Mouse (Mus musculus) kidney, adult 18-20 months (tissue): ENCODE measurements around the gene Pip5k1c.
A peak's percentile ranks its signal among the peaks of the same experiment; 100 is the strongest.

Source experiments
- DNase-seq: peaks from one replicate; pipeline ENCODE4 v3.0.0; 2021

Gene Pip5k1c

DNA sequence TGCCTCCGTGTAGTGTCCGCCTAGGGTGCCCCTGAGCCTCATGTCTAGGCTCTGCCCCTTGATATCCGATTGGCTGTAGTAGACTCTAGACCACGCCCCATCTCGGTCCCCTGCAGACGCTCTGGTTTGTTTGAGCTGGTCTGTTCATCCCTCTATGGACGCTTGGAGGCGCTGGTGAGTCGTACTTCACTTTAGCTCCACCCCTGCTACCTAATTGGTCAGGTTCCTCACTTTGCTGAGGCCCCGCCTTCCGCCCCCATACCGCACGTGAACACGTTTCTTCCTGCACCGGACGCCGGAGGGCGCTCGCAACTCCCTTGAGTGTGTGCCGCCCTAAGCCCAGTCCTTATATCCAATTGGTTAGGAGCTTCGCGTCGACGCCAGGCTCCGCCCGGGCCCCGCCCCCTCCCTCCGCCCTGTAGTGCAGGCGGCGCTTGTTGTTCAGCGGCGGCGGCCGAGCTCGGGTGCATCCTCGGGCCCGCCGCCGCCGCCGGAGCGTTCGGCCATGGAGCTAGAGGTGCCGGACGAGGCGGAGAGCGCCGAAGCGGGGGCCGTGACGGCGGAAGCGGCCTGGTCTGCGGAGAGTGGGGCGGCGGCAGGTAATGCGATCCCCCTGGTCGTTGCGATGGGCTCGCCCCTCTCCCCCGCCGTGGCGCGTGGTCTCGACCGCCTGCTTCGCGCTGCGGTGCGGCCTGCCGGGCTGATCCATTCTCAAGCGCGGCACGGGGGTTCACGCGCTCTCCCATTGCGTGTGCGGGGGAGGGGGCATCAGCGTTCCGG is at the start of gene Pip5k1c:
TSS of gene Pip5k1c (plus strand) at position 410 of the 780 bp plus-strand sequence.
- DNase-seq = peak; percentile 100

DNA sequence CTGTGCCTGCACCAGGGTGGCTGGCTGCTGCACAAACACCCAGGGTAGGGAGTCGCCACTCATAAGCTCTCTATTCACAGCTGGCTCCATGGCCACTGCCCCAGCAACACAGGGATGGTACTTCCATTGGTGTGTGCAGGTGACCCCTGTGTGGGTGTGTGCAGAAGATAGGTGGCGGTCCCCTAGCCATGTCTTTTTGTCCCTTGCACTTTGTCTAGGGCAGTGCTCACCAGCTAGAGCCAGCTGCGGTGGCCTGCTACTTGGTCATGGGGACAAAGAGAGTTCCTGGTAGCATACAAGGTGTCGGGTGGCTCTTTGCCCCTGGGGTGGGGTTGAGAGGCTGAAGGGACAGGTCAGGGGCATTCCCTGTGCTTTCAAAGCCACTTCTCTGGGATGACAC is 48.6 kb upstream of the Pip5k1c start:
- no peak for DNase-seq

DNA sequence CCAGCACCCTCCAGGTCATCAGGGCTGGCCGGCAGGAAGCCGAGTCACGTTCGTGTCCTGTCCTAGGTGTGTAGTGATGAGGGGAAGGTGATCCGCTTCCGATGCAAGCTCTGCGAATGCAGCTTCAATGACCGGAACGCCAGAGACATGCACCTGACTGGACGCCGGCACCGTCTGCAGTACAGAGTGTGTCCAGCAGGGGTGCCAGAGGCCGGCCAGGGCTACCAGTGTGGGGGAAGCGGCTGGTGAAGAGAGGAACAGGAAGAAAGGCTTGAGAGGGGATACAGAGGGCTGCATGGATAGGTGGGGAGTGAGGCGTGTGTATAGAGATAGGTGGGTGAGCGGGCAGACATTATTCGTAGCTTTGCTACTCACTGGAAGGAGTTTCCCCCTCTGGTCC is 48.2 kb upstream of the Pip5k1c start:
- peak; percentile 84 for DNase-seq

DNA sequence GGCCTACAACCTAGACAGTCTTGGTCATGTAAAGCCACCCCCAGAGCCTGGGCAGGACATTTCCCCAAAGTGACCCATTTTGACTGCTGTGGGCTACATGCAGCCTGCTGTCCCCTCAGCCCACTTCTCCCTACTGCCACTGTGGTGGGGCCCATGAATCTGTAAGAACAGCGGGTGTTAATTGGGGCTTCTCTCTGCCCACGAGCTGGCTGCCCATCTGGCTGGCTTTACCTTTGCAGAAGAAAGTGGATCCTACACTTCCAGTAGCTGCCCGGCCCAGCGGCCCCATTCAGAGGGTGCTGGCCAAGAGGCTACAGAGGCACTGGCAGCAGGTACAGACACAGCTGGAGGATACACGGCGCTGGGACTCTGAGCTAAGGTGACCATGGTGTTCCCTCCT is 47.6 kb upstream of the Pip5k1c start:
- DNase-seq = no peak

DNA sequence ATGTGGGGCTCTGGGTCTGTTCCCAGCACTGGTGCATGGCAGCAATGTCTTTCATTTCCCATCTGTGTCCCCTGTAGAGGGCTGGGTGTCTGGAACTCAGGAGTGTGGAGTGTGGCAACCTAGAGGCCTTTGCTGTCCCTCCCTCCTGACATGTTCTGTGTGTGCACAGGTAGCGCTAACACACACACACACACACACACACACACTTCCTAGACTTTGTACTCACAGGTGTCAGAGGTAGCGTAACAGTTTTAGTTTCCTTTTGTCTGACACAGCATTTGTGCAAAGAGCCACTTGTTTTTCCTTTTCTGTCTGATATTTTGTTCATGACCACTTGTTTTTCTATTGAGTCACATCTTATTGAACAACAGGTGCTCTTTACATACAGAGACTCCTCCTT is 45.0 kb upstream of the Pip5k1c start:
- DNase-seq = no peak

DNA sequence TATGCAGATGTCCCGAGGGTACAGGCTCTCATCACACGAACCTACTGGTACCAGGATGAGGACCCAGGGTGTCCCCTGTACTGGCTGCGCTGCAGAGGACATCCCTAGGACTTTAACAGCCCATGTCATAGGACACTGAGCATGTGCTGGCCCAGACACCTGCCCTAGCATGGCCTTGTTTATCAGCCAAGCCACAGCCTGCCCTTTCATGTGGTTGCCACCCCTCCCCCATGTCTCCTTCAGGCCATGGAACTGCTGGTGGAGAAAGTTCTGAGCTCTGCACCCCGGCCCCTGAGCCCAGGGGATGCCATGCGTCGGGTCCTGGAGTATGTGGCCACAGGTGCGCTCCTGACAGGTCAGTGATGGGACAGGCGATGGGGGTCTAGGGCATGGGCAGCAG is 43.3 kb upstream of the Pip5k1c start:
- no peak for DNase-seq

DNA sequence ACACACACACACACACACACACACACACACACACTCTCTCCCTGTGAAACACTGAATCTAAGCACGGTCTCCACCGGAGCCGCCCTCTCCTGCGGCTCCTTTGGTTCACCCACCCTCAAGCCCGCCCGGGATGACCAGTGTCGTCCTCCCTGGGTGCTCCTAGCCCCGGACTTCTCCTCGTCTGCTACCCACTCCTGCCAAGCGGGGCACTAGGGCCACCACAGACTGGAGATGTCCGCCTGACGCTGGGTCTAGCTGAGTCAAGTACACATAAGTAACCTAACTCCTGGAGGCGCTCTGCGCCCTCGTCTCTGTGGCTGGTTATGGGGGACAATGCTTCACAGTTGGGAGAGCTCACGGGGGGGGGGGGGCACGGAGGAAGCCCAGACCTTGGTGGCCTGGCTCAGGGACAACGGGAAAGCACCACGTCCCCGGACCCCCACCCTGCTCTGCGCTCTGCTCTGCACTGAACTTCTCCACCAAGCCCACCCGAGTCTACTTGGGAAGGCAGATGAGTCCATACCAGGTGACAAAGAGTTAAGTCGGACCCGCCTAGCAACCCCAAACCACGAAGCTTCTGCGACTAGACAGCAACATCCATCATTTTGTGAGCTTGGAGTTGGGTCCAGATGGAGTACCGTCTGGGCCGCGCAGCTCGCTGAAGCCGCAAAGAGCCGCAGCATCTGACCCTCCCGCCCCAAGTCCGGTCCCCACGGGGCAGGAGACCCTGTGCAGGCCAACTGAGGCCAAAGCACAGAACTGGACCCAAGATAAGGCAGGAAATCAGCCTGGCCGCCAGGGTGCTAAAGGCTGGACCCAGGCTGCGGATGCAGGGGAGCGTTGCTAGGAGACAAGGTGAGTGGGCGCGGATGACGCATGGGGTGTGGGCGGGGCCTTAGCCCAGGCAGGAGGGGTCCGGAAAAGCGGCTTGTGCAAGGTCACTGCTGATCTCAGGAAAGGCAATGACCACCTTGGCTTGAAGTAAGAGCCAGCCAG is 40.0 kb upstream of the Pip5k1c start, which contains the start of gene Matk:
TSS of gene Matk (plus strand) at position 512 of the 996 bp plus-strand sequence.
- DNase-seq = no peak

DNA sequence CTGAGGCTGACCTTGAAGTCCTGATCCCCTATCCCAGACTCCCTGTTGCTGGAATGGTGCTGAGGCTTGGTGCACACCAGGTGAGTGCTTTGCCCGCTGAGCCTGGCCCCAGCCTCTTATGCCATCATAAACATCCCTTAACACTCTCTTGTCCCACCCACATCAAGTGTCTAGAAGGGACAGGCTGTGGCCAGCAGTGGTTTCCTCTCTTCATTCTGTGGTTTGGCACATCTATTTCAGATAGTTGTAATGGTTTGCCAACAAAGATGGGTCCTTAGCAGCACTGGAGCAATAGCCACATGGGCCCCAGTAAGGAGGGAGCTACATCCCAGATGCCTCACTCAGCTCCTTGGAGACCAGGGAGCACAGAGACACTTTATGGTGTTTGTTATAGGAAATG is 37.9 kb upstream of the Pip5k1c start:
- no peak for DNase-seq

DNA sequence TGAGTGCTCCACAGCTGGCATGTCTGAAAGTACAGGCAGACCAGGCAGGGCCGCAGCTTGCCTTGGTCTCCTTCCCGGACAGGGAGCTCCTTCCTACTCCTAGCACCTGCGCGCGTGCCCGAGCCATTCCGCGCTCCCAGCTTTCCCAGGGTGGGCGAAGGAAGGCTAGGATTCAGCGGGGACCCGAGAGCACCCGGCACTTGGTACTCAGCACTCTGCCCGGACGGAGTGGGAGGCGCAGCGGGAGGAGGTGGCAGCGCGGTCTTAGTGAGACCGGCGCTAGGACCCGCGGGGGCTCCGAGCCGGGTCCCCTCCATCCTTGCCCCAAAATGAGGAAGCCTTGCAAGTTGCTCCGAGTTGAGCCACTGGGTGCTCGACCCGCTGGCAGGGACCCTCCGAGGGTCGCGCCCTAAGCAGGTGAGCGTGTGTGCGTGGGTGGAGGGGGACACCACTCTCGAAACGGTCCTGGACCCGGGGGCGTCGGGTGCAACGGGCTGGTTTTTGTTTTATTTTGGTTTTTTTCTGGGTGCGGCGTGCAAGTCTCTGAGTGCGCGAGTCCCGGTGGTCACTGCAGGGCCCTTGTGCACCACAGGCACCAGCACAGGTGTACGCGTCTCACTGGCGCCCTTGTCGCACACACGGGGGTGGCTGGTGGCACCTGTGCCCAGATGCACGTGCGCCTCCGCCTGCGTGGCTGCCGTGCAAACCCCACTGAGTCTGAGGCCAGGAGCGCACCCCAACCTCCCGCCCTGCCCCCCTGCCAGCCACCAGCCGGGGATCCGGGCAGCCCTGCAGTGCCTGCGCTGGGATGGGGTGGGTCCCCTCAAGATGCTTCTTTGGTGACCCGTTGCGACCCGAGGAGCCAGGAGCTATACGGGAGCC is 35.4 kb upstream of the Pip5k1c start:
- no peak for DNase-seq

DNA sequence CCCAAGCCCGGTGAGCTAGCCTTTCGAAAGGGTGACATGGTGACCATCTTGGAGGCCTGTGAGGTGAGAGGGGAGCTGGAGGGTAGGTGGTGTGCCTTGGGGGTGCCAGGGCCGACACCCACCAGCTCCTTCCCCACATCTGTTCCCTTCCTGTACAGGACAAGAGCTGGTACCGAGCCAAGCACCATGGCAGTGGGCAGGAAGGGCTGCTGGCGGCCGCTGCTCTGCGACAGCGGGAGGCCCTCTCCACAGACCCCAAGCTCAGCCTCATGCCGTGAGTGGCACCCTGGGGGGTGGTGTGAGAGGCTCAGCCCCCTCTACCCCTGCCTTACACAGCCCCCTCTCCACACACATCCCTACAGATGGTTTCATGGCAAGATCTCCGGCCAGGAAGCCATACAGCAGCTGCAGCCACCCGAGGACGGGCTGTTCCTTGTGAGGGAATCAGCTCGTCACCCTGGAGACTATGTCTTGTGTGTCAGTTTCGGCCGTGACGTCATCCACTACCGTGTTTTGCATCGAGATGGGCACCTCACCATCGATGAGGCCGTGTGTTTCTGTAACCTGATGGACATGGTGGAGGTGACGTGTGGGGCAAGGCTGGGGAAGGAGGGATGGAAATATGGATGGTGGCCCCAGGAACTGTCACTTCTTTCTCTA is 33.4 kb upstream of the Pip5k1c start:
- no peak for DNase-seq

DNA sequence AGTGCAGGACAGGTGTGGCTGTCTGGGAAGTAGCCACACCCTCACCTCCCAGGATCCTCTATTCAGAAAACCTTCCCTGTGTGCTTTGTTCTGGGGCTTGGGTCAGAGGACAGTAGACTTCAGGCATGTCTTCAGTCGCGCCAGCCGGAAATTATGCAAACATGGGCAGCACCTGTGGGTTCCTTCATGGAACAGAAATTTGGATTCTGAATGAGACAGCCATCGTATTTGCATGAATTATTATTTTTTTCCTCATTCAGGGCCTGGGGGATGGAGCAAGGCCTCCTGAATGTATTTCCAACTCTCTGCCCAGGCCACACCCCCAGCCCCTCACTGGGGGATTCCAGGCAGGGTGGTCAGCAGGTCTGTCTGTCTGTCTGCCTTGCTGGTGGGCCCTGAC is 31.7 kb upstream of the Pip5k1c start:
- DNase-seq = no peak

DNA sequence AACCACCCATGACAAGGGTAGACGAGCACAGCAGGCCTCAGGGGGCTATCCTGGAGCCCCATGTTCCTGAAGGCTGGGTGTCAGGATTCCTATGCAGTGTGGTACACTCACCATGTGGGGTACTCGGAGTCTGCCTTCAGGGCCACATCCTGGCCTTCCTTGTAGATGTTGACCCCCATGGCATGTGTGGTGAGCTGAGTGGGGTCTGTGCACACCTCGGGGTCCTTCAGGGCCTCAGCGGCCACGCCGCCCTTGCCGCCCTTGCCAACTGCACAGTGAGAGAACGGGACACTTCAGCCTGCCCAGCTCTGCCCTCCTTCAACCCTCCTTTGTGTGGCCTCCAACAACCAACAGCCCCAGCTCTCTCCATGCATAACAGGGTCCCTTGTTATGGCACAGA is 27.2 kb upstream of the Pip5k1c start:
- no peak for DNase-seq

DNA sequence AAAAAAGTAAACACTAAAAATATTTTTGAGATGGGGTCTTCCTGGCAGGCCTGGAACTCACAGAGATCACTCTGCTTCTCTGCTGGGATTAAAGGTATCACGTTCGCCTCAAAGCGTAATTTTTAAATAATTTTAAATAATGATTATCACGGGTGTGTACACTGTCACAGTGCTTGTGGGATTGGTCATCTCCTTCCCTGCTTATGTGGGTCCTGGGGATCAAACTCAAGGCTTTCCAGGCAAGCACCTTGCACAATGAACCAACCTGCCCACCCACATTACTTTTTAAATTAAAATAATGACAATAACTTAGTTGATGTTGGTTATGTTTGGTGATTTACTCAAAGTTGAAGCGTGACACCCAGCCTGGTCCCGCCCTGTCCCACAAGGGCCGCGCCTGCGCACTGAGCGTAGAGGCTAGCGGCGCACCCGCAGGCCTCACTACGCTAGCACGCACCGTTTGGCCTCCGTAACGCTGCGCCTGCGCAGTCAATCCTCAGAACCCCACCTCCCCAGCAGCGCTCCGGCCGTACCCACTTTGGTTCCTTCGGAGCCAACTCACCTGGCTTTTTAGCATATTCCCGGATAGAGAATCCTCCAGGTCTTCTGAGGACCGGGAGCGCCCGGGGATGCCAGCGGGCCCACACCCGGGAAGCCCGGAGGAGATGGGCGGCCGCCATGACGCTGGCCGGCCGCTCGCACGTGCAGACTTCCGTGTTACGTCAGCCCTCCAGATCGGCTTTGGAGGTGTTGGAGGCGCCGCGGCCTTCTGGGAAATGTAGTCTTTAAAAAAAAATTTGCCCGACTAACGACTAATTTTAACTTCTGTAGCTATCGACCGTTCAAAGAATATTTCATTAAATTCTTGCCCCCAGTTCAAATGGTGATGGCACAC is 26.3 kb upstream of the Pip5k1c start, which contains the start of the genes Mrpl54 and Apba3:
TSS of gene Mrpl54 (minus strand) at position 724 of the 895 bp plus-strand sequence.
TSS of gene Apba3 (plus strand) at position 750 of the 895 bp plus-strand sequence.
- peak; percentile 98 for DNase-seq

DNA sequence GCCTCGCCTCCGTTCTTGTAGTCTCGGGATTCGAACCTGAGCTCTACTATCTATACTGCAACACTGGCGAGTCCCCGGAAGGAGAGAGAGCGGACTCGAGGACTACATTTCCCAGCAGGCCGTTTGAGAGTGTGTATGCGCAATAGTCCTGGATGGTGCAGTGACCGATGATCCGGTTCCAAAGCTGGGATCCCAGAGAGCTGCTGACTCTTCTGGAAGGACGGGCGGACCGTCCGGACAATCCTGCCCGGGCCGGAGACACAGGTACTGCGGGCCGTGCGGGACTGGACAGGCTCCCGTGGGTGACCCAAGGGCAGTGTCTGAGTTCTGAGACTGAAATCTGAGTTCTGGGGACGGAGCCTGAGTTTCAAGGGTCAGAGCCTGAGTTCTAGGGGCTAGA is 24.7 kb upstream of the Pip5k1c start:
- peak; percentile 88 for DNase-seq

DNA sequence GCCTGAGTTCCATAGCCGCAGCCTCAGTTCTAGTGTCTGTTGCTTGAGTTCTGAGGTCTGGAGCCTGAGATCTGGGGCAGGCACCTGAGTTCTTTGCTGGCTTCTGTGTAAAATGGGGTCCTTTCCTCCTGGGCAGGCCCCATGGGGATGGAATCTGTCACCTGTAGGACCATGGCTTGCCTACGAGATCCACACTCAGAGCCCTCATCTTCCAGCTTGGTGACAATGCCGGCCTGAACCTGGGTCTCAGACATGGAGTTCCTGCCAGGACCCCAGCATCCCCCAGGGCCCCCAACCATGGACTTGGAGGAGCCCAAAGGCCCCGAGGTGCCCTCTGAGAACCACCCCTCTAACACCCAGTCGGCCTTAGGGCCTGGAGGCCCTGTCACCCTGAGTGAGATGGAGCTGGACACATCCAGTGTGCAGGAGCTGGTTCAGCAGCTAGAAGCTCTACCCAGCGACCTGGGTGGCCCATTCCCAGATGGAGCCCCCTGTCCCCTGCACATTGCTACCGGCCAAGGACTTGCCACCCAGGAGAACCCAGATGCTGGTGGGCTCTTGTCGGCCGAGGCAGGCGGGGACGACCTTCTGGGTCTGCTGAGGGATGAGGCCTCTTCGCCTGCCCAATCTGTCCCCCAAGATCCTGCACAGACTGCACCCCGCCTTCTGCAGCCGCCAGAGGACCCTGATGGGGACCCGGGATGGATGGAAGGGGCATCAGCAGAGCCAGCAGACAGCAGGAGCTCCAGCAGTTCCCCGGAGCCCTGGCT is 23.9 kb upstream of the Pip5k1c start:
- DNase-seq = no peak

DNA sequence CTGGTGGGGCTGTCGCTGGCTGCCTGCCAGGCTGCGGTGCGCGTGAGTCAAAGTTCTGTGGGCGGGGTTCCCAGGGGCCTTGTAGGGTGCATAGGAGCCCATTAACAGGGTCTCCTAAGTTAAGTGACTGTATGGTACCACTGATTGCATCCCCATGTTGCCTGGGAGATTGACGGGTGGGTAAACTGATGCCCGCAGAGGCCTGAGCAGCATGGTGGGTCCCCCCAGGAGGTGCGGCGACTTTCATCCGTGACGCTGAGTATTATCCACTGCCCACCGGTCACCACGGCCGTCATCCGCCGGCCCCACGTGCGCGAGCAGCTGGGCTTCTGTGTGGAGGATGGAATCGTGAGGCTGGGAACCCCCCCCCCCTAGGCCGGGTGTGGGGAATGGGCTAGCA is 20.4 kb upstream of the Pip5k1c start:
- no peak for DNase-seq

DNA sequence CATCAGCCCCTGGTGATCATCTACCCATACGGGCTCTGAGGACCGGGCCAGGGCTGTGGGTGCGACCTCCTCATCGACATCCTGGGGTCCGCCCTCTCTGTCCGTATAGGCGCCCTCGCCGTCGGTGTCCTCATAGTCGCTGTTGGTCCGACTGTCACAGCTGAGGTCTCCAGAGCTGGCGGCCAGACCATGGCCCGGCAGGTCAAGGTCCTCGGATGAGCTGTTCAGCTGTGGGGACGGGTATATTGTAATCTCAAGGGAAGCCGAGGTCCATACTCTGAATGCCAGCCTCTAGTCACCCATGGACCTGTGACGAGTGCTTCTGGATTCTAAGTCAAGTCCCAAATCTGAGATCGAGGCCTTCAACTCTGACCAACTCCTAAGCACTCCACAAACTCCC is 18.9 kb upstream of the Pip5k1c start:
- no peak for DNase-seq

DNA sequence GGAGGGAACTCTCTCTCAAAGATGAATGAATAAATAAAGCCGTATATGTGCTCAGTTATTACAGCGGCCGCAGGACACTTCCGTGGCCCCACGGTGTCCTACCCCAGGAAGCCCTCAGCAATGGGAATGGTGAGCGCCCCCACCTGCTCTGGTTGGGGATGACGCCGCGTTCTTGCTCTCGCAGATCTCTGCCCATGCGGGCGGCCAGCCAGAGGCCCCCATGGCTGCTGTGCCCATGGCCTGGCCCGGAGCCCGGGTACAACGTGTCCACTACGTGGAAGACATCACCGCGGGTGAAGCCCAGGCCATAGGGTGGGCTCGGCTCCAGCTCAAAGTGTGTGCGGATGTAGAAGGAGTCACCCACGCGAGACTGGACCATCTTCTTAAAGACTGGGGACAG is 15.1 kb upstream of the Pip5k1c start:
- no peak for DNase-seq

DNA sequence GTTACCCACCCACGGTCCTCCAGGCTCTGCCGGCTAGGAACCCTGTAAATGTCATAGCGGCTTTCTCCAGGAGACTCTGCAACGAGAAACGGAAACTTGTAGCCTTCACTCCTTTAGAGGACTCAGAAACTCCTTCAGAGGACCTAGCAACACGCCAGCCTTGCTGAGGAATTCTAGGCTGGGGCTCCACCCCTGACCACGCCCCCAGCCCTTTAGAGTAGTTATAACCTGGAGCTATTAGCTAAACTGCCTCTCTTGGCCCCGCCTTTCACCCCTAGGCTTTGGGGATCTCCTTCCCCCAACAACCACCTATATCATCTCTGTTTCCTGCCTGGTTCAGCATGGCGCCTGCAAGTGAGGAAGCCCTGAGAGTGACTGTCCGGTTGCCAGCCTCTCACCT is 13.3 kb upstream of the Pip5k1c start:
- no peak for DNase-seq

DNA sequence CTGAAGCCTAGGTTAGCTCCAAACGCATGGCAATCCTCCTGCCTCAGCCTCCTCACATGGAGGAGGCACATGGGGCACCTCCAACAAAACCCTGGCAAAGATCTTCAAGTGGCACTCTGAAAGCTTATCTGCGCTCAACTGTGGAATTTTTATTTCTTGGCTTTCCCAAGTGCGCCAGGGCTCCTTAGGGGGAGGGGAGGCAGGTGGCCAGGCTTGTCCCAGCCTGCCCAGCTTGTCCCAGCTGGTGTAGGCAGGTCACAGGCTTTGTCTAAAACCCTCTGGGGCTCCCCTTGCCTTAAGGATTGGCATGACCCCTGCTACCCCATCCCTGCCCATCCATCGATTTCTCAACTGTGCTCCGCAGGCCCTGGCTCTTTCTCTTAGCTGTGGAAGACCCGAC is 8.6 kb upstream of the Pip5k1c start:
- DNase-seq = peak; percentile 45
